Comparison of ENCODE assay signal across 16 mouse cellular contexts in genomic region chr13:112941879-112942330, GRCm38 (mm10). TPM values are rescaled to one million over a fixed set of nuclear protein-coding genes. Genes with fewer than 3 reads are reported as not detected.
DNase-seq lines count a peak whose midpoint lies in the region; ATAC-seq and TF ChIP-seq lines count a peak whose summit lies in the region.
"Had no signal": no experiment of that assay in that cellular context is flagged by ENCODE, and none has a peak within 500 bp of the region (broad histone marks: within the 10 kb centered on the region; RNA-seq: fewer than 3 reads in every experiment).

No protein-coding gene starts in this region.

- 0 out of 2 replicates have a peak, but pooled peaks have one; percentile 14 for ATAC-seq in heart, embryonic 16.5 days (replicated peaks; ENCODE audit: extremely low read depth, insufficient read depth, low FRiP score)
- peak; percentile 69 for ATAC-seq in frontal cortex, adult (ENCODE audit: low TSS enrichment)
- peak; percentile 86 for ATAC-seq in megakaryocyte-erythroid progenitor cell, adult 5-6 weeks (replicated peaks; ENCODE audit: low FRiP score, low TSS enrichment, poor library complexity, severe bottlenecking)
- ATAC-seq in intestine, postnatal 0 days, result no peak

- H3K27ac ChIP-seq in heart, embryonic 16.5 days (ENCODE audit: low read length), result no peak overlapping the region
- no peak overlapping the region for H3K27ac ChIP-seq in intestine, postnatal 0 days (ENCODE audit: low read depth, low read length)
- H3K27ac ChIP-seq: embryonic facial prominence, embryonic 12.5 days; hindbrain, embryonic 14.5 days; kidney, embryonic 15.5 days; limb, embryonic 13.5 days had no signal

- no peak for DNase-seq in heart, postnatal 4 days
- peak; percentile 39 to 45 for DNase-seq in layer of hippocampus, postnatal 10 days (ENCODE audit: low spot score in 2 of 2)
- DNase-seq in kidney, postnatal 4 days, result no peak
- DNase-seq: adrenal gland, postnatal 36 days; cerebellum, adult 2 months; lung, postnatal 36 days; thymus, postnatal 25 days had no signal

- peaks cover 27% of the 10 kb centered on the region for H3K36me3 ChIP-seq in heart, embryonic 16.5 days (ENCODE audit: control insufficient read depth, insufficient read depth)
- peaks cover 46% of the 10 kb centered on the region for H3K36me3 ChIP-seq in intestine, postnatal 0 days (ENCODE audit: control insufficient read depth, insufficient read depth)

- peak overlapping the region; percentile 13; the same call in 1 of the 2 replicates for H3K4me2 ChIP-seq in heart, embryonic 16.5 days (ENCODE audit: low read depth, low read length)
- no peak overlapping the region for H3K4me2 ChIP-seq in intestine, postnatal 0 days (replicated peaks; ENCODE audit: low read depth)
- H3K4me2 ChIP-seq: embryonic facial prominence, embryonic 12.5 days; hindbrain, embryonic 14.5 days; kidney, embryonic 15.5 days; limb, embryonic 13.5 days had no signal

- H3K9ac ChIP-seq in heart, embryonic 16.5 days (ENCODE audit: low read length), result no peak overlapping the region
- no peak overlapping the region for H3K9ac ChIP-seq in intestine, postnatal 0 days (ENCODE audit: low read depth, low read length)
- H3K9ac ChIP-seq: embryonic facial prominence, embryonic 12.5 days; hindbrain, embryonic 14.5 days; kidney, embryonic 15.5 days; limb, embryonic 13.5 days had no signal

- H3K9me3 ChIP-seq in heart, embryonic 16.5 days (replicated peaks; ENCODE audit: control insufficient read depth, low read length), result no peaks in the 10 kb centered on the region
- H3K9me3 ChIP-seq in intestine, postnatal 0 days (ENCODE audit: control insufficient read depth), result no peaks in the 10 kb centered on the region
- H3K9me3 ChIP-seq: embryonic facial prominence, embryonic 12.5 days; kidney, embryonic 15.5 days; limb, embryonic 13.5 days had no signal

- H3K4me3 ChIP-seq in heart, embryonic 16.5 days (ENCODE audit: low read length), result no peak overlapping the region
- no peak overlapping the region for H3K4me3 ChIP-seq in intestine, postnatal 0 days (ENCODE audit: low read depth, low read length)
- H3K4me3 ChIP-seq: embryonic facial prominence, embryonic 12.5 days; kidney, embryonic 15.5 days; limb, embryonic 13.5 days had no signal

- WGBS in heart, embryonic 16.5 days, result 39% methylated on average over 15 of the region's 15 CpGs
- WGBS in intestine, postnatal 0 days, result 66% methylated on average over 15 of the region's 15 CpGs

- TF ChIP-seq CTCF in intestine, postnatal 0 days (IDR thresholded peaks at IDR 0.05; ENCODE audit: low read depth), result no peak

- H3K27me3 ChIP-seq in heart, embryonic 16.5 days (ENCODE audit: control insufficient read depth, insufficient read depth, low read length), result no peaks in the 10 kb centered on the region
- no peaks in the 10 kb centered on the region for H3K27me3 ChIP-seq in intestine, postnatal 0 days (replicated peaks; ENCODE audit: control insufficient read depth, insufficient read depth, low read length)
- H3K27me3 ChIP-seq: CH12.LX; embryonic facial prominence, embryonic 12.5 days; kidney, embryonic 15.5 days; limb, embryonic 13.5 days had no signal

- peaks cover 3% of the 10 kb centered on the region; the same call in 1 of the 2 replicates for H3K4me1 ChIP-seq in heart, embryonic 16.5 days (ENCODE audit: control insufficient read depth, insufficient read depth, low read length)
- no peaks in the 10 kb centered on the region for H3K4me1 ChIP-seq in intestine, postnatal 0 days (replicated peaks; ENCODE audit: control insufficient read depth, insufficient read depth, low read length)
- H3K4me1 ChIP-seq: embryonic facial prominence, embryonic 12.5 days; kidney, embryonic 15.5 days; limb, embryonic 13.5 days had no signal

RNA-seq across cellular contexts. Expression of gene Dhx29, which starts 14.7 kb away (rescaled TPM):
- 13.0 and 13.2 TPM in 2 replicates for polyA plus RNA-seq in heart, embryonic 16.5 days (2015; fragmentation: Nextera tagmentation; extraction: Ambion mirVana)
- 10 to 100 TPM; 15.0 to 16.4 TPM for total RNA-seq in heart, postnatal 4 days (2021)
- total RNA-seq in layer of hippocampus, postnatal 10 days (2021), result 10 to 100 TPM; 24.7 to 25.5 TPM
- 23.1 and 26.3 TPM in 2 replicates for total RNA-seq in megakaryocyte-erythroid progenitor cell, adult 5-6 weeks (2014; fragmentation: Nextera tagmentation)
- 34.5 and 39.3 TPM in 2 replicates for total RNA-seq in megakaryocyte-erythroid progenitor cell, adult 5-6 weeks (2017)
- polyA plus RNA-seq in intestine, postnatal 0 days (2015; fragmentation: Nextera tagmentation; extraction: Ambion mirVana), result 6.3 and 7.1 TPM in 2 replicates

RNA-seq across cellular contexts. Expression of gene Mtrex, which starts 14.7 kb away (rescaled TPM):
- polyA plus RNA-seq in heart, embryonic 16.5 days (2015; fragmentation: Nextera tagmentation; extraction: Ambion mirVana), result 43.0 and 48.8 TPM in 2 replicates
- total RNA-seq in heart, postnatal 4 days (2021), result 10 to 100 TPM; 29.5 to 33.1 TPM
- 10 to 100 TPM; 41.9 to 42.6 TPM for total RNA-seq in layer of hippocampus, postnatal 10 days (2021)
- total RNA-seq in megakaryocyte-erythroid progenitor cell, adult 5-6 weeks (2014; fragmentation: Nextera tagmentation), result 81.8 and 86.2 TPM in 2 replicates
- total RNA-seq in megakaryocyte-erythroid progenitor cell, adult 5-6 weeks (2017), result 109 and 113 TPM in 2 replicates
- 17.2 and 17.9 TPM in 2 replicates for polyA plus RNA-seq in intestine, postnatal 0 days (2015; fragmentation: Nextera tagmentation; extraction: Ambion mirVana)

RNA-seq across cellular contexts. Expression of gene Ccno, which starts 45.7 kb away (rescaled TPM):
- polyA plus RNA-seq in heart, embryonic 16.5 days (2015; fragmentation: Nextera tagmentation; extraction: Ambion mirVana), result 0.87 and 2.0 TPM in 2 replicates
- total RNA-seq in heart, postnatal 4 days (2021), result under 1 TPM in 1 of 2 experiments, not detected in 1; 0.16 TPM
- 1 to 10 TPM; 1.4 to 1.7 TPM for total RNA-seq in layer of hippocampus, postnatal 10 days (2021)
- total RNA-seq in megakaryocyte-erythroid progenitor cell, adult 5-6 weeks (2014; fragmentation: Nextera tagmentation), result not detected in 2 replicates
- 3.2 TPM in 1 of 2 replicates, not detected in the other for total RNA-seq in megakaryocyte-erythroid progenitor cell, adult 5-6 weeks (2017)
- polyA plus RNA-seq in intestine, postnatal 0 days (2015; fragmentation: Nextera tagmentation; extraction: Ambion mirVana), result 0.10 and 0.12 TPM in 2 replicates

RNA-seq across cellular contexts. Expression of gene Mcidas, which starts 51.7 kb away (rescaled TPM):
- 0.62 and 1.2 TPM in 2 replicates for polyA plus RNA-seq in heart, embryonic 16.5 days (2015; fragmentation: Nextera tagmentation; extraction: Ambion mirVana)
- not detected for total RNA-seq in heart, postnatal 4 days (2021)
- total RNA-seq in layer of hippocampus, postnatal 10 days (2021), result under 1 TPM; 0.36 to 0.48 TPM
- total RNA-seq in megakaryocyte-erythroid progenitor cell, adult 5-6 weeks (2014; fragmentation: Nextera tagmentation), result not detected in 2 replicates
- total RNA-seq in megakaryocyte-erythroid progenitor cell, adult 5-6 weeks (2017), result not detected in 2 replicates
- polyA plus RNA-seq in intestine, postnatal 0 days (2015; fragmentation: Nextera tagmentation; extraction: Ambion mirVana), result not detected in 2 replicates
- total RNA-seq: adrenal gland, postnatal 36 days; CH12.LX had no signal
- polyA plus RNA-seq: kidney, embryonic 15.5 days; limb, embryonic 13.5 days had no signal

Comparison
In these comparisons a context has a peak if more than half of its experiments do, and no peak if none do; other contexts are left out.
1. DNase-seq: peak in layer of hippocampus, postnatal 10 days (2 of 2); none in heart, postnatal 4 days (single experiment) and kidney, postnatal 4 days (0 of 2).